Mouse (Mus musculus): Measurements from ENCODE around the gene Pcdh10. TPM values are rescaled to one million over a fixed set of nuclear protein-coding genes. Genes with fewer than 3 reads are reported as not detected.

The Pcdh10 gene
- total RNA-seq, 2 experiments from 2014 or later = not detected

GRCm38 (mm10) chr3:45432172-45432765 lies 54.1 kb downstream of the Pcdh10 start:
- no peak for ATAC-seq (replicated peaks; ENCODE audit: low FRiP score, low TSS enrichment, poor library complexity, severe bottlenecking)
